Mouse (Mus musculus) cerebellum, adult 2 months (tissue): ENCODE measurements around the gene Fam71e1.

Source experiments
- CTCF ChIP-seq: fragments of 200-500 bp; IDR thresholded peaks from 2 replicates; pipeline ENCODE4 v1.5.1; 2011; ENCODE audit warnings: low read depth, mild to moderate bottlenecking, control low read depth, low read length, moderate library complexity, borderline replicate concordance; ENCODE audit not compliant: insufficient read depth
- POLR2A ChIP-seq: fragments of 200-500 bp; IDR thresholded peaks from 2 replicates; pipeline ENCODE4 v1.6.1; 2011; ENCODE audit warnings: low read length, control low read depth, borderline replicate concordance; ENCODE audit not compliant: insufficient read depth

DNA sequence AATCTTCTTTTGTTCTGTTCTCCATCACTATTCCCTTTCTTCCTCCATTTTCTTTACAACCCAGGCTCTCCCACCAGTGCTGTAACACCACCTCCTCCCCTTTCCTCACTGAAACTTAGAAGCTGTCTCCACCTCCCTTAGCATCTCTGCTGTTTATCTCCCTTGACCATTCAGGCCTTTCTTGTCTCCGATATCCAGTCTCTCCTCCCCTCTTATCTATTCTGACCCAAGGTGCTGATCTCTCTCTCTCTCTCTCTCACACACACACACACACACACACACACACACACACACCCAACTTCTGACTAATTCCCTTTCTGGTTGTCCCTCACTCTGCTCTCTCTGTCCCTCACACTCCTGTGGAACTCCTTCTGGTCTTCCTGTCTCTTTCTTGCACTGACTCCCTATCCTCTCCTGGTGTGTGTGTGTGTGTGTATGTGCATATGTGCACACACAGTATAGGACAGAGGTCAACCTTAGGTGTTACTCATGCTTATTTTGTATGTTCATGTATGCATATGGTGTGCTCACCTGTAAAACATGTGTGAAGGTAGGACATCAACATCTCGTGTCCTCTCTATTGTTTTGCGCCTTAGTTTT, 13.4 kb upstream of the Fam71e1 start:
- TF ChIP-seq CTCF (no peak), POLR2A (no peak)
